Mouse (Mus musculus) gastrocnemius, postnatal 25 days (tissue): ENCODE measurements around the gene Steap2. TPM values are rescaled to one million over a fixed set of nuclear protein-coding genes. Genes with fewer than 3 reads are reported as not detected.
A peak's percentile ranks its signal among the peaks of the same experiment; 100 is the strongest.

Experiments used
- DNase-seq: peaks from one replicate; pipeline ENCODE4 v3.0.0; 2022
- total RNA-seq, 2 experiments: library from RNA; stranded (reverse); gene quantifications; 1 replicate in 1 of 2; 2 replicates in 1 of 2; pipeline ENCODE4 v1.2.3; 2021

The Steap2 gene
- total RNA-seq, 2 experiments from 2014 or later, result 0.32 to 0.33 TPM

GRCm38 (mm10) chr5:5664371-5664926 is 29.9 kb downstream of the Steap2 start:
- DNase-seq, result no peak

GRCm38 (mm10) chr5:5663655-5664370 is 30.6 kb downstream of the Steap2 start, which contains the start of gene Cfap69:
Cfap69 (minus strand) TSS chr5:5664239.
- DNase-seq, result peak; percentile 21

- DNase-seq, result no peak
Observed at GRCm38 (mm10) chr5:5663057-5663456, 31.3 kb downstream of the Steap2 start.

GRCm38 (mm10) chr5:5658680-5659079 is 35.7 kb downstream of the Steap2 start:
- no peak for DNase-seq

GRCm38 (mm10) chr5:5657932-5658331 is 36.4 kb downstream of the Steap2 start:
- DNase-seq, result no peak

- DNase-seq, result no peak
Observed at GRCm38 (mm10) chr5:5648817-5649569, 45.4 kb downstream of the Steap2 start.

- DNase-seq, result no peak
Observed at GRCm38 (mm10) chr5:5646173-5646572, 48.2 kb downstream of the Steap2 start.

- DNase-seq, result no peak
Observed at GRCm38 (mm10) chr5:5638496-5638895, 55.9 kb downstream of the Steap2 start.

GRCm38 (mm10) chr5:5625491-5625890 is 68.9 kb downstream of the Steap2 start:
- DNase-seq, result no peak

GRCm38 (mm10) chr5:5618329-5618728 is 76.0 kb downstream of the Steap2 start:
- DNase-seq, result no peak

Other genes starting within 250 kb of the Steap2 start
- gene 1700015F17Rik, start 215.4 kb downstream of the Steap2 start, total RNA-seq, result not detected
- 10 to 100 TPM; 12.6 to 13.5 TPM for gene Cldn12, start 179.6 kb downstream of the Steap2 start, total RNA-seq
- gene Gtpbp10, start 135.0 kb downstream of the Steap2 start, total RNA-seq, result 1 to 10 TPM; 6.1 to 6.9 TPM
- gene Gm8773, start 120.8 kb downstream of the Steap2 start, total RNA-seq, result not detected
- gene Cfap69, start 30.3 kb downstream of the Steap2 start, total RNA-seq, result 1 to 10 TPM in 1 of 2 experiments, not detected in 1; 1.0 TPM
- gene Steap1, start 54.7 kb upstream of the Steap2 start, total RNA-seq, result not detected